Mouse (Mus musculus) bone marrow macrophage, adult 2 months (primary cell): ENCODE results near the gene Tmem229a.

ENCODE experiments used
- CTCF ChIP-seq: IDR thresholded peaks from 2 replicates; pipeline ENCODE4 v1.5.1; 2012; ENCODE audit warnings: low read depth, mild to moderate bottlenecking, low read length, moderate library complexity
- POLR2A ChIP-seq: IDR thresholded peaks from 2 replicates; pipeline ENCODE4 v1.6.1; 2012; ENCODE audit warnings: mild to moderate bottlenecking, low read depth, low read length, borderline replicate concordance

- TF ChIP-seq POLR2A (no peak), CTCF (no peak)
Observed at GRCm38 (mm10) chr6:24910728-24911105, 45.4 kb downstream of the Tmem229a start.
